Mouse (Mus musculus) lung, adult 2 months (tissue): Measurements from ENCODE around the gene Carhsp1. TPM values are rescaled to one million over a fixed set of nuclear protein-coding genes. Genes with fewer than 3 reads are reported as not detected.

ENCODE experiments used
- DNase-seq: peaks from one replicate; pipeline ENCODE4 v3.0.0; 2022
- H3K4me1 ChIP-seq: fragments of 200-500 bp; 2 replicates; pipeline ENCODE4 v1.6.1; 2011; ENCODE audit warnings: low read length; ENCODE audit not compliant: control insufficient read depth, insufficient read depth
- H3K4me3 ChIP-seq: fragments of 200-500 bp; replicated peaks from 2 replicates; pipeline ENCODE3; 2011; ENCODE audit warnings: low read depth, mild to moderate bottlenecking, control low read depth, low read length; ENCODE audit errors: extremely low read depth
- CTCF ChIP-seq: fragments of 200-500 bp; IDR thresholded peaks from 2 replicates; pipeline ENCODE4 v1.5.1; 2011; ENCODE audit warnings: mild to moderate bottlenecking, low read length, control low read depth; ENCODE audit not compliant: insufficient read depth
- POLR2A ChIP-seq: fragments of 200-500 bp; IDR thresholded peaks from 2 replicates; pipeline ENCODE4 v1.6.1; 2011; ENCODE audit warnings: low read depth, mild to moderate bottlenecking, control low read depth, low read length, borderline replicate concordance; ENCODE audit errors: extremely low read depth
- WGBS: fragments of 180-500 bp; shearing (Covaris S2); methylation state at CpG from one replicate; pipeline ENCODE4 v1.1.7; 2018; 5-methylcytosine and 5-hydroxymethylcytosine counted together
- polyA plus RNA-seq: library from polyadenylated mRNA; depleted of rRNA; stranded (reverse); fragments of >200 nt; gene quantifications from 2 replicates; pipeline ENCODE4 v1.2.3, GENCODE M21; 2012

The Carhsp1 gene
- polyA plus RNA-seq, 1 experiment: 89.5 TPM

- H3K4me3 ChIP-seq: no peak overlapping the region
- no peak for DNase-seq
- TF ChIP-seq POLR2A (no peak), CTCF (no peak)
- no peaks in the 10 kb centered on the region for H3K4me1 ChIP-seq
- 84% methylated on average over 11 of the region's 11 CpGs for WGBS
Observed at GRCm38 (mm10) chr16:8689979-8690656, 18.2 kb upstream of the Carhsp1 start.

- DNase-seq: no peak
- no peak overlapping the region for H3K4me3 ChIP-seq
- no peak for TF ChIP-seq POLR2A
- no peak for TF ChIP-seq CTCF
- no peaks in the 10 kb centered on the region for H3K4me1 ChIP-seq
Observed at GRCm38 (mm10) chr16:8687559-8688112, 15.7 kb upstream of the Carhsp1 start.

- DNase-seq: no peak
- WGBS: 65% methylated on average over 11 of the region's 11 CpGs
- Histone ChIP-seq H3K4me3 (no peak overlapping the region), H3K4me1 (no peaks in the 10 kb centered on the region)
- no peak for TF ChIP-seq CTCF
- no peak for TF ChIP-seq POLR2A
Observed at GRCm38 (mm10) chr16:8686871-8687535, 15.0 kb upstream of the Carhsp1 start.

- TF ChIP-seq CTCF (peak; percentile 96), POLR2A (no peak)
- H3K4me3 ChIP-seq: no peak overlapping the region
- WGBS: 55% methylated on average over 7 of the region's 7 CpGs
- peak; percentile 74 for DNase-seq
- H3K4me1 ChIP-seq: no peaks in the 10 kb centered on the region
Observed at GRCm38 (mm10) chr16:8686121-8686870, 14.3 kb upstream of the Carhsp1 start.

GRCm38 (mm10) chr16:8685087-8685486 lies 13.1 kb upstream of the Carhsp1 start:
- TF ChIP-seq POLR2A (no peak), CTCF (no peak)
- Histone ChIP-seq H3K4me3 (no peak overlapping the region), H3K4me1 (no peaks in the 10 kb centered on the region)
- DNase-seq: no peak
- 47% methylated on average over 4 of the region's 4 CpGs for WGBS

- 82% methylated on average over 5 of the region's 5 CpGs for WGBS
- Histone ChIP-seq H3K4me1 (no peaks in the 10 kb centered on the region), H3K4me3 (no peak within 1 kb of the TSS)
- DNase-seq: no peak
- TF ChIP-seq POLR2A: no peak
Observed at GRCm38 (mm10) chr16:8680470-8680869, 8.5 kb upstream of the Carhsp1 start, which contains the start of gene Gm5767. Gm5767 (plus strand) TSS chr16:8680770.

- H3K4me3 ChIP-seq: no peak overlapping the region
- 52% methylated on average over 3 of the region's 3 CpGs for WGBS
- TF ChIP-seq CTCF (no peak), POLR2A (no peak)
- no peaks in the 10 kb centered on the region for H3K4me1 ChIP-seq
- DNase-seq: no peak
Observed at GRCm38 (mm10) chr16:8679780-8680179, 7.8 kb upstream of the Carhsp1 start.

GRCm38 (mm10) chr16:8678676-8679075 lies 6.7 kb upstream of the Carhsp1 start:
- no peak for DNase-seq
- 66% methylated on average over 4 of the region's 4 CpGs for WGBS
- Histone ChIP-seq H3K4me1 (peaks cover 2% of the 10 kb centered on the region; the same call in 1 of the 2 replicates), H3K4me3 (no peak overlapping the region)
- TF ChIP-seq POLR2A (no peak), CTCF (no peak)

- Histone ChIP-seq H3K4me3 (no peak overlapping the region), H3K4me1 (peaks cover 2% of the 10 kb centered on the region; the same call in 1 of the 2 replicates)
- no peak for TF ChIP-seq POLR2A
- TF ChIP-seq CTCF: no peak
- DNase-seq: no peak
- 27% methylated on average over 5 of the region's 5 CpGs for WGBS
Observed at GRCm38 (mm10) chr16:8678035-8678434, 6.1 kb upstream of the Carhsp1 start.
